Mouse (Mus musculus): ENCODE results near the gene Cd2ap. TPM values are rescaled to one million over a fixed set of nuclear protein-coding genes. Genes with fewer than 3 reads are reported as not detected.
A peak's percentile ranks its signal among the peaks of the same experiment; 100 is the strongest.
"Not testable (repeated sequence)": the region's sequence is repeated elsewhere in the genome, so short reads cannot be mapped to it uniquely, and the experiment has no call there.

Gene Cd2ap
- total RNA-seq (2021) = 10 to 100 TPM; 16.9 to 26.4 TPM

DNA sequence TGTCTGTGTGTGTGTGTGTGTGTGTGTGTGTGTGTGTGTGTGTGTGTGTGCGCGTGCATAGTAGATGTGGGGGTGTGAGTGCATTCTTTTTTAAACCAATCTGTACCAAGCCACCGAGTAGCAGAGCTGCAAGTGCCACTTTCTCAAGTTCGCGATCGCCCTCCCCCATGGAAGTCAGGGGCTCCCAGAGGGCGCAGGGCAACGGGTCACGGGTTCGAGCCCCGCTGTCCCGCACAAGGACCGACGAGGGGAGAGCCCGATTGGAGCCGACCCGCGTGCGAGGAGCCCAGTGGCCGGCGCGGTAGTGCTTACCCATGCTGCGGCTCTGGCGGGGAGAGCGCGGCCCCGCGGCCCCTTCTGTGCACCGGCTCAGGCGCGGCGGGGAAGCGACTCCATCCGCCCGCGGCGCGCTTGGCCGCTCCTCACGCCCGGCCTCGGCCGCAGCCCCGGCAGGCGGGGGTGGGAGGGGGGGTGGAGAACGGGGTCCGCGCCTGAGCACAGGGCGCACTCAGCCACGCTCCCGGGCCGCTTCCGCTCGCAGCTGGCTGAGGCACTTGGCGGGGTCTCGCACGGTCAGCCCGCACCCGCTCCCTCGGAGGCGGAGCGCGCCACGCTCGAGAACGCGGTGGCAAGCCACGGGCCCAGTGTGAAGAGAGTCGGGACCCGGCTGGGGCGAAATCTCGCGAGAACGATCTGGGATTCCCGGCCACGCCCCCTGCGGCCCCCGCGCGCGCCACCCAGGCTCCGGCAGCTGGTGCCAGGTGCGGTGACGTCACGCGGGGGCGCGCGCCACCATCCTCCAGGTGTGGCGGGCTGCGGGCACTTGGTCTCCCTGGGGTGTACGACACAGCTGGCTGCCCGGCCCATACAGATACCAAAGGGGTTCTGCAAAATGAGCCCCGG, at the start of gene Cd2ap:
Gene Cd2ap (minus strand): TSS at position 665 of the 903 bp plus-strand sequence.
- intact Hi-C loops (cut with DNase I) = loop anchor here (5.0 kb wide), 1 partner anchor 66 kb away; no protein-coding TSS in a partner anchor

DNA sequence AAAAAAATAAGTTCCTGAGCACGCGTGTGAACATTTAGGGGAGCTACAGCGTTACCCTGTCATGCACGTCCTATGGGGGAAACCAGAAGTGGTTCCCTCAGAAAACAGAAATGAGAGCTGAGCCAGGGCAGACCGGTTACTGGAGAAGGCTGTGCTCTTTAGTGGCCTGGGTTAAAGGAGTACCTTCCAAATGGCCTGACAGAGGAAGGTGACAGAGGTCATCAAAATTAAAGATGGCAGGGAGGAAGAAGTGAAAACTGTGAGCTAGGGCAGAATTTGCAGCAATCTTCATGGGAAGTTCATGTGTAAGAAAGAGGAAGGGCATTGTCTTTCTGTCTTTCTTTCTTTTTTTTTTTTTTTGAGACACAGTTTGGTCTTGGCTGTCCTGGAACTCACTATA, 48.3 kb upstream of the Cd2ap start:
- intact Hi-C loops (cut with DNase I) = no loop called here
- DNase-seq (ENCODE audit: low spot score in 2 of 2) = no peak

More for the DNA sequence above, at the start of gene Cd2ap:
- DNase-seq (ENCODE audit: low spot score in 2 of 2) = peak; percentile 96

DNA sequence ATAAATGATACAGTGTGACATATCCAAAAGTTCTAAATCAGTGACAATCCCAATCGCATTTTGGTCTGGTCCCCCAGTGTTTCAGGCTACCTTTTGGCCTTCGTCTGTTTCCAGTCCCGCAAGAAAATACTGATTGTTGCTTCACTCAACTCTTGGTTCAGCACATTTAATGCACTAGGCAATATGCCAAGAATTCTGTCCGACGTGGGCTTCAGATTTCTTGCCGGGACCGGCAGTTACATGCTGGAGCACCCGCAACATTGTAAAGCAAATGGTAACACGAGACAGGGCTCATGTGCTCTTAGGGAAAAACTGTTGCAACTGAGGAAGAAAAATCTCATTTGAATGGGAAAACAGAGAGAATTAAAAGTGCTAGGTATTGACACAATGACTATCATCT, 42.3 kb upstream of the Cd2ap start:
- no peak for DNase-seq (ENCODE audit: low spot score in 2 of 2)
- intact Hi-C loops (cut with DNase I) = no loop called here

DNA sequence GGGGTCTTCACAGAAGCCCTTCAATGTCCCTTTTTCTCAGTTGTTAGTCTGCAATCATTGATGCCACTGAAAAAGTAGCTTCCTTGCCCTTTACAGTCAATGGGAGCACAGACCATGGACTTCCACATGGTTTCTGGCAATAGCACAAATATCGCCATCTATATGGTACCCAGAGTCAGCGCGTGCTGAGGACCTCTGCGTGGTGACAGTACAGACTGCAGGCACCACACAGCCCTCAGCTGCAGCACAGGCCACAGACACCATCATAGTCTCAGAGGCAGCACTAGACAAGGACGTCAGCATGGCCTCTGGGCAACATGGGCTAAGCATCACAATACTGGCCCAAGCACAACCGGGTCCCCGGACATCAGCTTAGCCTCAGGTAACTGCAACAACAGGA, 38.3 kb upstream of the Cd2ap start:
- intact Hi-C loops (cut with DNase I) = no loop called here

DNA sequence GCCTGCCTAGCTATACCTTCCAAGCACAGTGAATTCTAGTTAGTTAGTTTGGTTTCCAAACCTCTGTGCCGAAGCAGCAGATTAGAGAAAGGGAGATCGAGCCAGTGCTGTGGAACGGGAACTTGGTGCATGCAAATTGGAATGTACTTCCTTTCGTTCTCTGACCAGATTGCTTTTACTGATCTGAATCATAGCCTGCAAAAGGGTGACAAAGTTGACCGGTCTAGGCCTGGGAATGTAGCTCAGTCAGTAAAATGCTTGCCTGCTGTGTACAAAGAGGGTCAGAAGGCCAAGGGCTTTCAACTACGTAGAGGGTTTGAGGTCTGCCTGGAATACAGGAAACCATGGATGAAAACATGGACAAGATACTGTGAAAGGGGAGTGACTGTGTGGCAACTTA, 35.7 kb upstream of the Cd2ap start:
- no peak for DNase-seq (ENCODE audit: low spot score in 2 of 2)
- intact Hi-C loops (cut with DNase I) = no loop called here

More for the DNA sequence above, 38.3 kb upstream of the Cd2ap start:
- no peak for DNase-seq (ENCODE audit: low spot score in 2 of 2)

DNA sequence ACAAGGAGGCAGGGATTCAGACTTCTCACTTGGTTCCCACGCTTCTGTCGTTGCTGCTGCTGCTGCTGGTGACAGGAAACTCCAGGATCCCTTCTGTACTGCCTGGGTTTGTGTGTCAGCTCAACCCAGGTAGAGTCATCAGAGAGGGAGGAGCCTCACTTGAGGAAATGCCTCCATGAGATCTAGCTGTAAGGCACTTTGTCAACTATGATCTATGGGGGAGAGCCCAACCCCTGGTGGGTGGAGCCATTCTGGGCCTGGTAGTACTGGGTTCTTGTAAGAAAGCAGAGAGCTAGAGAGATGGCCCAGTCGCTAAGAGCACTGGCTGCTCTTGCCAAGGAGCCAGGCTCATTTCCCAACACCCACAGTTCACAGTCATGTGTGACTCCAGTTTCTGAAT, 34.0 kb upstream of the Cd2ap start:
- DNase-seq (ENCODE audit: low spot score in 2 of 2) = no peak
- intact Hi-C loops (cut with DNase I) = no loop called here

DNA sequence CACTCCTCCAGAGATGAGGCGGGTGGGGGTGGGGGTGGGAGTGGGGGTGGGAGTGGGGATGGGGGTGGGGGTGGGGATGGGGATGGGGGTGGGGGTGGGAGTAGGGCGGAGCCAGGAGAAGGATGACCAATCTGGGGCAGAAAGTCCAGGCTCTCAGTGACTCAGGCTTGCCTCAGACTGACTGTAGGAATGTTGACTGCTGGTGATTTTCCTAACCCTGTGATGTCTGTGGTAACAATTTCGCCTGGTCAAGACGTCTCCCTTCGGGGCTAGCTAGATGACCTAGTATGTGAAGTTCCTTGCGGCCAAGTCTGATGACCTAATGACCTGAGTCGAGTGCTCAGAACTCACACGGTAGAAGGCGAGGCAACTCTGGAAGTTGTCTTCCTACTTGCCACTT, 32.9 kb upstream of the Cd2ap start:
- intact Hi-C loops (cut with DNase I) = no loop called here
- no peak for DNase-seq (ENCODE audit: low spot score in 2 of 2)

DNA sequence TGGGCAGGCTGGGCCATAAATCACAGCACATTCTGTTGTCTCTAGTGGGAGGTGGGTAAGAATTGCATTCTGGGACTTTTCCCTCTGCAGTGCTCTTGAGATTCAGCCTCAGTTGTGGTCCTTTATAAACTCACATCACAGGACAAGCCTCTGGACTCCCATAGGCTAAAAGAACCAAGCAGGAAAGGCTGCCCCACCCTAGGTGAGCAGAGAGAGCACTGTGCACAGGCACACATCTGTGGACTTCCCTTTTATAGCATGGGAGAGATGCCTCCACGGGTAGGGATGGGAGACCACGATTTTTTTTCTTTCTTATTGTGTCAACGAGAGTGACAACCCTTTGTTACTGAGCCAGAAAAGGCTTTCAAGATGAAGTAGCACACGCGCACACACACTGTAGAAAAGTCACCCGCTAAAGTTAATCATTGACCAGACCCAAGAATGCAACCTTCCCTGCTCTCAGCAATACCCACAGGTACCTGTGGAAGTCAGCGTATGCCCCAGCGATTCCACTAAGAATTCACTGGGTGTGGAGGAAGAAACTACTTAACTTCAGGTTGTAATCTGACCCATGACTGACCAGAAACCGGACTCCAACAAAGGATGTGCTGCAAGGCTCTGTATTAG, 32.4 kb upstream of the Cd2ap start:
- intact Hi-C loops (cut with DNase I) = no loop called here
- DNase-seq (ENCODE audit: low spot score in 2 of 2) = no peak

DNA sequence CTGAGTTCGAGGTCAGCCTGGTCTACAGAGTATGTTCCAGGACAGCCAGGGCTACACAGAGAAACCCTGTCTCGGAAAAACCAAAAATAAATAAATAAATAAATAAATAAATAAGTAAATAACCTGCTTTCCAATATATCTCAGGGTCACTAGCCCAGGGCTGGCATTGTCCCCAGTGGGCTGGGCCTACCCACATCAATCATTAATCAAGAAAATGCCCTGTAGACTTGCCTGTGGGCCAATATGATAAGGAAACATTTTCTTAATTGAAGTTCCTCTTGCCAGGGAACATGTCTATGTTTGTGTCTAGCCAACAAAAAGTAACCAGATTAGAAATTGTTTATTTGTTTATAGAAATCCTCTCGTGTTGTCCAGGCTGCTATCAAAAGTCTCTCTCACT, 31.7 kb upstream of the Cd2ap start:
- DNase-seq (ENCODE audit: low spot score in 2 of 2) = no peak
- intact Hi-C loops (cut with DNase I) = no loop called here

DNA sequence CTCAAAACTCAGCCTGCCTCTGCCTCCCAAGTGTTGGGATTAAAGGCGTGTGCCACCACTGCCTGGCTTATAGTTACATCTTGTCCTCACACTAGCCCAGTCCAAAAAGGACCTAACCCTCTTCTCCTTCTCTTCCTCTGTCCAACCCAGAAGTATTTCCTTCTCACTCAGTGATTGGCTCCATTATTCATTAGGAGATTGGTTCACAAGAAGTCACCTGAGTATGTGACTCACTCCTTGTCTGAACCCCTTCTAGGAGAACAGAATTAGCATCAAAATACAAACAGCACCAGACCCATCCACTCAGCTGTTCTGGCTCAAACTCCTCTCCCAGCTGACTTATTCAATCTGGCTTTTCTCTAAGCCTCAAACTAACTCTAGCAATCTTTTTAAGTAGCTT, 30.0 kb upstream of the Cd2ap start:
- DNase-seq (ENCODE audit: low spot score in 2 of 2); intact Hi-C loops (cut with DNase I): not testable (repeated sequence)

DNA sequence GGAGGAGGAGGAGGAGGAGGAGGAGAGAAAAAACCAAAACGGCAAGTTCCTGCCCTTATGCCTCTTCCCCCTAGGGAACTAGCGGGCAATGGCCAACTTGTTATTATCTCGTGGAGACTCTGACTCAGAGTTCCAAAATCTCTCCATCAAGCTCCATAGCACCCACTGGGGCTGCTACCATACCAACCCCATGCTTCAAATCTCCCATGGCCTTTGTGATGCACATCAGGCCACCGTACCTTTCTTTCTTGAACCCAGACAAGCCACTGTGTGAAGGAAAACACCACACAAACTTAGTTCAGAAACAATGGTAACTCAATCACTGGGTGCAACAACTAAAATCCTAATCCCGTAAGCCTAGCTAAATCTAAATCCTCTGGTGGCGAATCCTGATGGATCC, 29.5 kb upstream of the Cd2ap start:
- intact Hi-C loops (cut with DNase I) = no loop called here
- no peak for DNase-seq (ENCODE audit: low spot score in 2 of 2)

DNA sequence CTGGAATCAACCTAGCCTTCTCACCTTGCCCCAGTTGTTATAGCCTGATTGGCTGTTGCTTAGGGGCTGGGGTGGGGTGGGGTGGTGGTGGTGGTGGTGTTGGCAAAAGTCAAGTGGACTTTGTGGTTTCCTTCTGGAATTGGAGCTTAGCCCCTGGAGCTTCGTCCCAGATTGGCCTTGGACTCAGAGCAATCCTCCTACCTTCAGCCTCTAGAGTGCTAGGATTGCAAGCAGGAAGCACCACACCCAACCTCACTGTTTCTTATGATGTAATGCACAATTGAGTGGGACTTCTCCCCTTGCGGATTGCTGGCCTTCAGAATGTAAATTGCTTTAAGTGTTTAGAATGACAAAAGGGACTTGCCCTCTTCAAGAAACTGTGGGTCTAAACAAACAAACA, 24.3 kb upstream of the Cd2ap start:
- intact Hi-C loops (cut with DNase I) = no loop called here
- no peak for DNase-seq (ENCODE audit: low spot score in 2 of 2)

DNA sequence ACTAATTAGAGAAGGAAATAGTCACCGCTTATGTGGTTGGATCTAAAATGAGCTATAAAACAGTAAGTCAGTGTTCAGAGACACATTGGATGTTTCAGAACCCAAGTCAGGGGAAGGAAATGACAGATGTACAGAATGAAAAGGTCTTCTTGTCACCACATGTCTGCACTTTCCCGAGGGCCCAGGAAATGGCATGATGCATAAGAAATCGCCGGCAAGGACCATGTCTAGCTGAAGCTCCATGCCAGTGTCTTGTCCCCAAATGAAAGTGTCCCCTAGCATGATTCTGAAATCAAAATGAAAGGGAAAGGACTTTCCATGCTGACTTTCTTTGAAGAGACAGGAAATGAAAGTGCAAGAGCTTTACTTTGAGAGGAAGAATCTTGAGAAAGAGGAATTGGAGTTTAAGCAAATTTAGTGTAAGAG, 10.8 kb upstream of the Cd2ap start:
- intact Hi-C loops (cut with DNase I) = no loop called here
- no peak for DNase-seq (ENCODE audit: low spot score in 2 of 2)

DNA sequence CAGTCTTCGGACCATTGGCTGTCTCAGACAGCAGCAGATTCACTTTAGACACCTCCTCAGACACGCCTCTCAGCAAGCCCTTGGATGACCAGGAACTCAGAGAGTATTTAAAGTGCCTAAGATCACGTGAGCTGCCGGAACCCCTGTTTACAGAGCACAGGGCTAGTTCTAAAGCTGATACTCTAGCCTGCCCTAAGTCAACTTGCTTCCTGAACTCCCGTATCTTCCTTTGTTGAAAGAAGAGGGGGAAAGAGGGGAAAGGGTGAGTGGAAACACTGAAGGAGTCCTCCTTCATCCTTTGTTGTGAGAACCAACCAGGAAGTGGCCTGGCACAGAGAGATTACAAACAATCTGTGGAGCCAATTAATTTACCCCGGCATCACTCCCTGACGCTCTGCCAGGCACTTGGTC, 8.6 kb upstream of the Cd2ap start:
- intact Hi-C loops (cut with DNase I) = no loop called here
- no peak for DNase-seq (ENCODE audit: low spot score in 2 of 2)

DNA sequence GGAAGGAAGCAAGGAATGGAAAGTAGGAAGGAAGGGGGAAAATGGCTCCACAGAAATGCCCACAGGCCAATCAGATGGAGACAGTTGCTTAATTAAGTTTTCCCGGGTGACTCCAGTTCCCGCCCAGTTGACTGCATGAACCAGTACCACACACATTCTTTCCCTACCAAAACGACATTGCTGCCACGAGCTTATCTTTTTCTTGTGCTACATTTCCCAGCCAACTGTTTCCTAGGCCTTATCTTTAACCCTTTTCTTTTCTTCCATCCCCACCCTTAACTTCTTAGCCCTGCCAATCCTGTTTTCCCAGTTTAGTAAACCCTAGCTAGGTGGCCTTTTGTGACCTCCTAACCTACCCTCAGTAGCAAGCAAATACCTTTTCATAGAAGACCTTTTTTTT, 7.9 kb upstream of the Cd2ap start:
- intact Hi-C loops (cut with DNase I) = no loop called here
- no peak for DNase-seq (ENCODE audit: low spot score in 2 of 2)

DNA sequence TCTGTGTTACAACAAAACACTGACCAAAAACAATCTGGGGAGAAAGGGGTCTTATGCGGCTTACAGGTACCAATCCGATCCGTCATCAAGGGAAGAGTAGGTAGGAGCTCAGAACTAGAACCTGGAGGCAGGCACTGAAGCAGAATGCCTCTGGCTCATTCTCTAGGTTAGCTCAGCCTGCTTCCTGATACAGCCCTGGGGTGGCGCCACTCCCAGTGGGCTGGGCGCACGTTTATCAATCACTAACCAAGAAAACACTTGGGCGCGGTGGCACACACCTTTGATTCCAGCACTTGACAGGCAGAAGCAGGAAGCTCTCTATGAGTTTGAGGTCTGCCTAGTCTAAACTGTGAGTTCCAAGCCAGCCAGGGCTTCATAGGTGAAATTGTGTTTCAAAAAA, 7.3 kb upstream of the Cd2ap start:
- peak in 1 of 2 experiments; percentile 14 for DNase-seq (ENCODE audit: low spot score in 2 of 2)
- intact Hi-C loops (cut with DNase I) = no loop called here

DNA sequence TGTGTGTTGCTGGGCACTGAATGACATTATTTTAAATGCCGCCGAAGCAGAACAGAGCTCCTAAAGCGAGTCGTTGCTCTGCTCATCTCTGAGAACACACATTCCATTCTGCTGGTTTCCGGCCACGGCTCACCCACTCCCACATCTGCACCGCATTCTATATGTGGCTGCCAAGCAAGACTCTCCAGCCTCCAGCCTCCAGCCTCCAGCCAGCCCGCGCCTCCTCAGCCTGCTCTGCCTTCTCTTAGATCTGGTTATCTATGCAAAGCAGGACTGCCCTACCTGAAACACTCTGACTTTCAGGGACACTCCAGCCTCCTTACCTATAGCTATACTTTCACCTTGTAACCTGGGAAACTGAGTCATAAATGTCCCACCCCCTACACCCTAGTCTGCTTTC, 6.8 kb upstream of the Cd2ap start:
- peak; percentile 63 to 67 for DNase-seq (ENCODE audit: low spot score in 2 of 2)
- intact Hi-C loops (cut with DNase I) = no loop called here

DNA sequence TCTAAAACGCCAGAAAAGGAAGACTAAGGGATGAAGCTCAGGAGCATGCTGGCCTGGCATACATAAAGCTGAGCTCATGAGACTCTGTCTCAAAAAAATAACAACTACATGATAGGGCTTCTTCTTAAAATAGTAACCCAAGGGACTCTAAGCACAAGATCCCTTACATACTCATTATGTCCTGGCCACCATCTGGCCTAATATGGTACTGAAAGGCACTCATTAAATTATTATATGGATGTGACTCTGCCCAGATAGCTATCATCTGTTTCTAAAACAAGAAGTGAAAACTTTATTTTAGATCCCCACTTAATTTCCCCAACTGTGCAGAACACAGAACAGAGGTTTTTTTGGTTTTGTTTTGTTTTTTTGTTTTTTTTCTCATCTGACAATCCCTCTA, 6.4 kb upstream of the Cd2ap start:
- intact Hi-C loops (cut with DNase I) = no loop called here
- DNase-seq (ENCODE audit: low spot score in 2 of 2) = no peak

DNA sequence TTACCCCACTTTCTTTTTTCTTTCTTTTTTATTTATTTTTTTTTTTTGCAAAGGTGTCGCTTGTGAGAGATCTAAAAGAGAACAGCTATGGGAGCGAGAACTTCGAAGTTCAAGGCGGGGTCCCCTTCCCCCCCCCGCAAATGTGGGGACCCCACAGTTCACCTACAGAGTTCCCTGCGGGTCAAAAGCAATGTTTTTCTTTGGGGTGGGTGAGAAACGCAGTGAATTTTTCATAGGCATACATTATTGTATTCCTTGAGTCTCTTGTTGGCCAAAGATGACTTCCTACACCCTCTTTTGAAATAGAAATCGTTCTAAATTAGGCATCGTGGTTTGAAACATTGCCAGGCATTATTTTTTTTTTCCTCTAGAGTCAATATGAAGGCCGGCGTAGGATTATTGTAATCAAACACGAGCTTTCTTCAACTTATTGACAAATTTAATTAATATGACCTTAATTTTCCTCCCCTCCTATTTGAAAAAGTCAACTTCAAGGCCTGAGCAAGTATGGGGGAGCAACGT, 500 bp upstream of the Cd2ap start:
- intact Hi-C loops (cut with DNase I) = loop anchor here (5.0 kb wide), 1 partner anchor 65 kb away; no protein-coding TSS in a partner anchor
- DNase-seq (ENCODE audit: low spot score in 2 of 2) = no peak

DNA sequence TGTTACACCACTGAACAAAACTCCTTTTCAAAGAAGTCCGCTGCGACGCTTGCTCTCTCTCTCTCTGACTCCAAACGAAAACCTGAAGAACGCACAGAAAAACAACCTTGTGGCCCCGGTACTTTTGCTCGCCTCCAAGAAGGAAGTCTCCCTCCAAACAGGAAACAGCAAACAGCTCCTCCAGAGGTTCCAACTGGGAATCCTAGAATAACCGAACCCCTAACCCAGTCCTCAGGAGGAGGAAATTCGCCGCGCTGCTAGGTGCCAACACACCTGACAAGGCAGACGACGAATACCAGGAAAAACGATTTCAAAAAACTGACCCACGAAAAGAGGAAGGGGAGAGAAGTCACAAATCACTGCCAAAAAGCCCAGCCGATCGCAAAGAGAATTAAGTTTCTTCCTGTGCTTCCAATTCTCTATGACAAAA, 879 bp downstream of the Cd2ap start:
- intact Hi-C loops (cut with DNase I) = loop anchor here (5.0 kb wide), 1 partner anchor 67 kb away; no protein-coding TSS in a partner anchor
- peak; percentile 25 to 30 for DNase-seq (ENCODE audit: low spot score in 2 of 2)

DNA sequence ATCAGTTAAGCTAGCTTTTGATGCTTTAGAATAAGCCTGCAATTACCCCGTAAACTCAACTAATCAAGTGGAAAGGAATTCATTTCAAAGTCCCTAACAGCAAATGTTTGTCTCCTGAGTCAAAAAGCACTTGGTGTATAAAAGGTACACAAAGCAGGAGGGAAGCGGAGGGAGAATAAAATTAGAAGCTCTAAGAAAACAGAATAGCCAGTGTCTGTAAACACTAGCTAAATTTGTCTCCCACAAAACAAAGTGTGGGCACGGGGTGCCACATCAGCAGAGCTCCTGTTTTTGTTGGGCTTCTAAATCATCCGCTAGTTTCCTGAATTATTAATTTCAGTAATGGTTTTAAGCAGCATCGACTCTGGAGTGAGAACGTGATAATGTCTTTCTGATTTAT, 1.4 kb downstream of the Cd2ap start:
- intact Hi-C loops (cut with DNase I) = loop anchor here (5.0 kb wide), 1 partner anchor 67 kb away; no protein-coding TSS in a partner anchor
- no peak for DNase-seq (ENCODE audit: low spot score in 2 of 2)

All from left cerebral cortex, postnatal 36 days (tissue).